Mouse (Mus musculus) adrenal gland, postnatal 14 days (tissue): ENCODE measurements around the gene Cfdp1. TPM values are rescaled to one million over a fixed set of nuclear protein-coding genes. Genes with fewer than 3 reads are reported as not detected.
A peak's percentile ranks its signal among the peaks of the same experiment; 100 is the strongest.

Source experiments
- DNase-seq: peaks from one replicate; pipeline ENCODE4 v3.0.0; 2021; ENCODE audit warnings: mixed read lengths
- total RNA-seq: library from RNA; stranded (reverse); gene quantifications from 2 replicates; pipeline ENCODE4 v1.2.3, GENCODE M21; 2021

Gene Cfdp1
- total RNA-seq, 1 experiment from 2014 or later, result 83.1 TPM

DNA sequence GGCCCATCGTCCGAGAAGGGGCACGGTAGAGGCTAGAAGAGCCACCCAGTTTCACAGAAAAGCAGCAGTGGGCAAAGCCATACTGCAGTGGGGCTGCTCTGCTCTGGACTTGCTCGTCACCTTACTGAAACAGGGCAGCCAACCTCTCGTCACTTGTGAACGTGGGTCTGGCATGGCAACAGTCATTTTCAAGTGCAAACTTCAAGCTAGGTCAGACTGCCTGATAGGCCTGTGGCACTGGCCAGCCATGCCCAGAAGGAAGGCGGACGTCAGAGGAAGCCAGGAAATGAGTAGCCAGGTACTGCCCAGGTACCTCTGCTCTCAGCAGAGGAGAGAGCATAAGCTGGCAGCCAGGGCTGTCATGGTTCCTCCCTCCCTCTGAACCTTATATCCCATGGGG lies 113.1 kb downstream of the Cfdp1 start:
- DNase-seq, result no peak

DNA sequence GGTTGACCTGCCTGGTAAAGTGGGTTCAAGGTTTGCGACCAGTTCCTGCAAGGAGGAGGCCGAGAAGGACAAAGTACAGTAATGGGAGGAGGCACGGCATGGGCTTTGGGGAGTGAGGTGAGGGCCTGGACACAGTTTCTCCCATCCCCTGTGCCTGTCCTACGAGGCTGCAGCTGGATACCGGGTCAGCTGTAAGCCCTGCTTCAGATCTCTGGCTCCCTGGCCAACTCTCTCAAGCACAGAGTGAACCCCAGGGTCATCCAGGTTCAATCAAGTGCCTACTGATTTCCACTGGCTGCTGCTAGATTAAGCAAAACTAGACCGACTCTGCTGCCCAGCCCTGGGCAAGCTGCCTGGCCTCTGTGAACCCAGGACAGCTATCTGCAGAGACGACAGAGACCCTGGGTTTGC lies 113.8 kb downstream of the Cfdp1 start:
- DNase-seq, result no peak

DNA sequence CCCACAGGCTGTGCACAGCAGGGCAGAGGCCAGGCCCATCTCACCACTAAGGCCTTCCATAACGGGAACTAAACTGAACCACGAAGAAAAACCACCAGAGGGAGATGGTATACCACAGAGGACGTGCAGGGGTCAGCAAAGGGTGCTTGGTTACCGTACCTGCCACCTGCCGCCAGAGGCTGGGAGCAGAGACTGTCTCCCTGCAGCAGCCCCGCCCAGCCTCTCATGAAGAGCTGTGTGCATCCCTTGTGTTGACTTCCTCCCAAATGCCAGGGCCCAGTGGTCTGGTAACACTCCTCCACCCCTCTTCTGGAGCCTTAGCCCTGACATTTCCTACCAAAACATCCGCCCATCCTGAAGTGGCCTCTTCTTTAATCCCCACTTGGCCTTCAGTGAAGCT lies 114.5 kb downstream of the Cfdp1 start:
- no peak for DNase-seq

DNA sequence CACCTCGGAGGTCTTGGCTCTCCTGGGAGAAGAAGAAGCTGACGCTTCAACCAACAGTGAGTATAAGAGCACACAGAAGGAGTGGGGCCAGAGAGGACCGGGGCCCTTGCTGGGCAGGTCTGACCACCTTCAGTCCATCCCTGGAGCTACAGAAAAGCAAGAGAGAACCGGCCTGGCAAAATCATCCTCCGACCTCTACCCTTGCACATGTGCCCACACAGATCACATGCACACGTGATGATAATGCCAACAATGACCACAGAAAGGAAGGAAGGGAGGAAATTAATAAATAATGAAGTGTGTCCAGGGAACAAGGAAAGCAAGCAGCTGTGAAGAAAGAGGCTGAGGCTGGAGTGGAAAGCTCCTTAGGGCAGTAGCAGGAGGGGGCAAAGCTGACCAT lies 115.2 kb downstream of the Cfdp1 start:
- no peak for DNase-seq

DNA sequence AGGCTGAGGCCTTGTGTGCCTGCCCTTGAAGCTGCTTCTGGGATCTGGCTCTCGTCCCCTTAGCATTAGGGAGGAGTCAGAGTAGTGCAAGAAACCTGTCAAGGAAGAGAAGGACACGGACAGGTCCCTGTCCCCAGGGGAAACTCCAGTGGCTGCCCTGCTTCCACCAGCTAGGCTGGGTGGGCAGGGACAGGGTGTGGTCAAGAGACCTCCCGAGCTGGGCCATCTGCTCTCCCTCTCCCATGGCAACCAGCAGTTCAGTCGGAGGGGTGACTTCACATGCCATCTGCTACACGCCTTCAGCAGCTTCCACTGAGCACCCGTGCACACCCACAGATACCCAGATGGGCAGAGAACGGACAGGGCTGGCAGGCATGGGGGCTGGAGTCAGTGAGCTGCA lies 117.8 kb downstream of the Cfdp1 start:
- no peak for DNase-seq

DNA sequence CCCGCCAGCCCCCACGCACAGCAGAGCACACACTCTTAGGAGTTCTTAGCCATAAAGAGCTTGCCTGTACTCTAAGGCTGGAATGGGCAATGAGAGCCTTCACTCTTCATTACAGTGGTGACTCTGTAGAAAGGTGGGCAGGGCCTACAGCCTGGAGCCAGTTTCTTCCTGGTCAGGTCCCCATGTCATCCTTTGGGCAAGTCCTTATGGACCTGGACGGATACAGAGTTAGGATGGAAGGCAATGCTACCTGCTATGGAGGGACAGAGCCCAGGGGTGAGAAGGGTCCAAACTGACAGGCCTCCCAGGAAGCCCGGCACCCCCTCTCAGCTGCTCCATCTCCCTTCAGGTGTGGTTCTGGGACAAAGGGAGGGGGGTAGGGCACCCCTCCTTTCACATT lies 118.3 kb downstream of the Cfdp1 start:
- no peak for DNase-seq

DNA sequence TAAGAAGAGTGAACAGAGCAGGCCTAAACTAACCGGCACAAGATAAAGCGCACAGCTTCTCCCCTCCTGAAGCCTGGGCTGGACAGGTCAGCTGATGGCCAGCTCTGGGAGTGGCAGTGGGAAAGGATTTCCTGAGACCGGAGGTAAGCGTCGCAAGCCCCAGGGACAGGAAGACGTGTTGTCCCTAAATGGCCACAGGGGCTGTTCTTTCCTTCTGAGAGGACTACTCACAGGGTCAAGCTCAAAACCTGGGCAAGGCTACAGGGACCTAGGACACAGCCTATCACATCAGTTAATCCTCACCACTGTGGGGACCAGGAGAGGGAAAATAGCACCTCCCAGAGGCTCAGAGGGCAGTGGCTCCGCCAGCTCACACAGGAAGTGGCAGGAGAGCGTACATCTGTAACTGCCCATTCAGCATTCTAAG lies 118.7 kb downstream of the Cfdp1 start:
- peak; percentile 57 for DNase-seq

DNA sequence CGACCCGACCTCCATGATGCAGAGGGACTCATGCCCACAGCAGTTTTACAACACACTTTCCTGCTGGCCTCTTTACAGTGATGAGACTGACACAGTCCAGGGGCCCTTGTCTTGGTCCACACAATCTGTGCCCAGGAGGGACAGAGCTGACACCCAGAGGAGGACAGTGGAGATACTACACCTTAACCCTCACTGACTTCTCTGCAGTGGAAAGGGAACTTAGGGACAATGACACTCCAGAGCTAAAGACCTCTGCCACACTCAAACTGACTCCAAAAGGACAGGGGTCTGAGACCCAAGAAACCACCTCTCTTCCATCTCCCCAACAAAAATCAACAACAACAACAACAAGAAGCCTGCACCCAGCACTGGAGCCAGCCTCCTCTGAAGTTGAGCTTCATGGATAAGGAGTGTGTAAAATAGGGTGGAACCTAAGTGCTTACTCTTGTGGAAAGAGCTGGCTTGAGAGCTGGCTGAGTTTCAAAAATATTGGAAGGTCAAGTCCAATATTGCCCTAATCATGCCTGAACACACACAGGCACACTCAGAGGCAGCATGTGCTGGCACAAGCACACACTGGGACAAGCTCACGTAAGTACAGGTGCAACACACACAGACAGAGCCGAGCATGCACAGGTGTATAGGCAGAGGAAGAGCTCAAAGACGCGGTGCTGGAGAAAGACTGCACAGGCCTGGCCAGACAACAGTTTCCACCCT lies 119.7 kb downstream of the Cfdp1 start:
- peak; percentile 26 for DNase-seq

DNA sequence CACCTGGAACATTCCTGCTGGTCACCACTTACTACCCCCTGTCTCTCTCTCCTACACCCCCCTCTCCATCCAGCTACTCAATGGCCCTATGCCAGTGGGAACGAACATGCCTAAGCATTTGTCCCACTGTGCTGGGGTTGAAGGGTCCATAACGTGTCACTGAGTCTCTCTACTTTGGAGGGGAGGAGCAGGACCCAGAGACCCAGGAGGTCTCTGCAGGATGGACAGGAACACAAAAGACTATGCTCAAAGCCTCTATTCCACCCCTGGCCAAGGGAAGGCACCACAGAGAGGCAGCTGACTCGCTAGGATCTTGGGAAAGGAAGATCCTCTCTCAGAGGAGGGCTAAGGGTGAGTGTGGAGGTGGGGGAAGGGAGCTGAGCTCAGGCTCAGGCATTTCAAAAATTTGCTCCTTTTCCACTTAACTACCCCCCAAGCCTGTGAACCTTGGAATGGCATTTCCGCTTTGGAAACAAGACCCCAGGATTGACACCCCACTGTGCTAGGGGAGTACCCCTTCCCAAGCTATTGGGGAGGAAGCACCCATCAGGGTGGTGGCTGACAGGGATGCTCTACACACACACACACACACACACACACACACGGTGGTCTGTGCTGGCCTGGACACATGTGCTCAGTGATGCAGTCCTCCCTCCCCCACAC lies 120.4 kb downstream of the Cfdp1 start:
- DNase-seq, result peak; percentile 7

DNA sequence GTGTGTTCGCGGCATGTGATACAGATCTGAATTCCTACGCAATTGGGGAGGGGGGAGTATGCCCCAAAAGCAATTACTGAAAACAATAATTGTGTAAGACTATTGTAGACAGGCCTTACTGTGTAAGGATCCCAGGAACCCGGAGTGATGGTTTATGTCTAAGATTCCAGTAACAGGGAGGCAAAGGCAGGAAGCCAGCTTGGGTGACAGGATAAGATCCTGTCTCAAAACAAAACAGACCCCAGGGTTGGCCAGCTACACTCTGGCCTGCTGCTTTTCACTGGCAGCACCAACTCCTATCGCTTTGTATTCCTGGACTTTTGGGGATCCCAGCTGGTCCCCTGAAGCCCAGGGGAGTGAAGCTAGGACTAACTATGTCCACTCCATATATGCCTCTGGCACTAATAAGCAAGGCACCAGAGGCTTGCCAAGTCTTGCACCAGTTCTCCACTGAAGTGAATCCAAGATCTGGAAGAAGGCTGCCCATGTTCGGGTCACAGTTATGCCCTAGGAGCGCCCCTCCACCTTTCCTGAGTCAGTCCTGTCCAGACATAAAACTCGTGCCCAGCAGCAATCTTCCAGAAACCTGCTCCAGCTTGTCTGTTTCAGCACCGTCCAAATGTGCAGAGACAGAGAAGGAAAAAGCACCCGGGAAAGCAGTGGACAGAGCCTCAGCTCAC lies 121.5 kb downstream of the Cfdp1 start:
- peak; percentile 56 for DNase-seq

DNA sequence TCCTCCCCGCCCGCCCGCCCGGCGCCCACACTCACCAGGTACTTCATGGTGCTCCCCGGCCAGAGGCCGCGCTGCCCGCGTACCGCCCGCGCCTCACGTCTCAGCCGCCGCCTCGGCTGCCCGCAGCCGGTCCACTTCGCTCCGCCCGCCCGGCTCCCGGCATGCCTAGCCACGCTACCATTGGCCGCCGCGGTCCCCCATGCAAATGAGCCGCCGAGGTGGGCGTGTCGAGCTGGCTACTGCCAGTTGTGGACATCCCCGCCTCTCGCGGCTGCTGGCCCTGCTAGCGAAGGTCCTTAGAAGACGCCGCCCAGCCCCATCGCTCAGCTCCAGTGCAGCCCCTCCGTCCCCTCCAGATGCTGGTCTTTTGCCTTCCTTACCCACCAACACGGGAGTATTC lies 122.1 kb downstream of the Cfdp1 start:
- peak; percentile 99 for DNase-seq

DNA sequence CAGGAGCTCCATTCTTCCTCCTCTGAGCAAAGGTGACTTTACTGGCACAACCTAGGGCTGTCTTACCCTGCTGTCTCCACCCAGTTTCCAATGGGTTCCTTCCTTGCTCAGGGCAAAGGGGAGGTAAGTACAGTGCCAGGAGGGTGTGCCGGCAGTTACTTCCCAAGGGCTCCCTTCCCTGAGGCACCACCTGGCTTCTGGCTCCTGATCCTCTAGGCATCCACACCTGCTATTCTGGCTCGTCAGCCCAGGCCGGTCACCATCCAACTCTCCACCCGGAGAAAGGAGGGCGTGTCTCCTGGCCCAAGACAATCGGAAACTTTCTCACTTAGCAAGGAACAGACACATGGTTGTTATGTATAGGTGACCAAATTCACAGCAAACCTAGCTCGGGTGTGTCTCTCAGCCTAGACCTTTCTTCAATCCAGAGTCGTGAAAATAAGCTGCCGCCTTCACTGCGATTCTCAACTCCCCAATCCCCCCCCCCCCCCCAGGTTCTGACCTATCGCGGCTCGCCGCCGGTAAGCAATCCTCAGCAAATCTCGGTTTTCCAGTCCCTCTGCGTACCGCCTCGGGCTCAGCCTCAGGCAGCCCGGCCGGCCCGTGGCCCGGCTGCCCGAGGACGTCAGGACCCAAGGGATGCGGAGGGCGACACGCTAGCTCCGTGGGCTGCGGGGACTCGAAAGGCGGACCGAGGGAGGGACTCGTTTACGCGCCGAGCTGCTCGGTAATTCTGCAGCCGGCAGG lies 122.7 kb downstream of the Cfdp1 start:
- DNase-seq, result no peak

DNA sequence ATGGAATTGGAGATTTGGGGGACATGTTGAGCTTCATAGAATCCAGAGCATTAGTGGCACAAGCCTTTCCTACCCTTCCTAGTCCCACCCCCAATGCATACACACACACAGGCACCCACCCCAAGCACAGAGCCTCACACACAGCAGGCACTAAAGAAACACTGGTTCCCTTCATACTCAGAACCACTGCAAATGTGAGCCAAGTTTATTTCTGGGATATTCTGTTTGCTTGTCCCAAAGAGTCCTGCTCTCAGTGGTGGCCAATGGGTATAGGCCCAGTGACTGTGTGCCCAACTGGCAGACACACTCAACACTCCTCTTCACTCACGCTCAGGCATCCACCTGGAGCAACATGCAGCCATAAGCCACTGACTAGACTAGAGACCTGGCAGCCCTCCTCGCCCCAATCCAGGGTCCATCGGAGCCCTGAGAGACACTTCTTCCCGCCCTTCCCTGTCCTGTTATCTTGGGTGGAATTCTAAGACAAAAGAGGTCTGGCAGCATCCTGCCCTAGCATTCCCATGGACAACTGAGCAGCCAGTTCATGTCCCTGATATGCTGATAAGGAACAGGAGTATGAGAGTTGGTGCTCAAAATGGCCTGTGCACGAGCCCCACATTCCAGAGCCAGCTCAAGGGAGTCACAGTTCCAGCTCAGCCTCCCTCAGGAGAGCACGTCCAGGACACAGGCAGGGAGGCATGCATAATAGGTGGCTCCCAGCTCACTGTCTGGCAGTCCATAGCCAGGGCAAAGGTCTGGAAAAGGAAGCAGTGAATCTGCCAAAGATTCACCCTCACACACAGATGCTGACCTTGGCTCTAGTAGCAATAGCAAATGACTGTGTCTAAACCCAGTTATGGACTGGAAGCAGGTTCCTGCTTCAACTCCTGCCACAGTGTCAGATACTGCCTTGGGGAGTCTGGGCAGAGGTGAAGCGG lies 124.6 kb downstream of the Cfdp1 start:
- peak; percentile 79 for DNase-seq

DNA sequence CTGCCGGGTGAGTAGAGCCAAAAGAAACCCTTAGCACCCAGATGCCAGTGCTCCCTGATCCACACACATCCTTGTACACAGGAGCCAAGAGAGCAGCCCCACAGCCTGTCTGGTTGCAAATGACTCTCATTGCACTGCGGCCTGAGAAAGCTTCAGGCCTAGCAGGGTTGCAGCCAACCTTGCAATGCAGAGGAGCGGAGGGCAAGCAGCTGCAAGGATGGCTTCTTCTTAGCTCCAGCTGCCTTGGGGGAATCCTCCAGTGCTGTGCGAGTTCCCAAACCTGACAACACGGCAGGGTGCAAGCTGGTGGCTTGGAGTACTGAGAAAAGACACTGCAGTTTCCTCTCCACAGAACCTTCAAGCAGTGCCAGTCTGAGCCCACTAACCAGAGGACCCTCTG lies 125.6 kb downstream of the Cfdp1 start:
- DNase-seq, result no peak

DNA sequence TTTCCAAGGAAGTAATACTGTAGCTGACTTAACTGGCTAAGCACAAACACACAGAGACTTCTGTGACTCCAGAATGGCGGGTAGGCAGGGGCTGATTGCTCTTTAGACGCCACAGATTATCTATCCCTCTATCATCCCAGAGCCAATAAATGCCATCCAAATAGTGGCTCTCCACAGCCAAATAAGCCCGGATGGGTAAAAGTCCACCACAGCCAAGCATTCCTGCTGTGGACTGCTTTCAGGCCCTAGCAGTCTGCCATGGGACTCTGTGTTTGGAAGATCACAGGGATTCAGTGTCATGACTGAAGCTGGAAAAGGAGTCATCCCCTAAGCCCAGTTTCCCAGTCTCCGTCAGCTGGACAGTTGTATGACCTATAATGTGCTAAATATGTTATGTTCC lies 126.5 kb downstream of the Cfdp1 start:
- DNase-seq, result no peak

DNA sequence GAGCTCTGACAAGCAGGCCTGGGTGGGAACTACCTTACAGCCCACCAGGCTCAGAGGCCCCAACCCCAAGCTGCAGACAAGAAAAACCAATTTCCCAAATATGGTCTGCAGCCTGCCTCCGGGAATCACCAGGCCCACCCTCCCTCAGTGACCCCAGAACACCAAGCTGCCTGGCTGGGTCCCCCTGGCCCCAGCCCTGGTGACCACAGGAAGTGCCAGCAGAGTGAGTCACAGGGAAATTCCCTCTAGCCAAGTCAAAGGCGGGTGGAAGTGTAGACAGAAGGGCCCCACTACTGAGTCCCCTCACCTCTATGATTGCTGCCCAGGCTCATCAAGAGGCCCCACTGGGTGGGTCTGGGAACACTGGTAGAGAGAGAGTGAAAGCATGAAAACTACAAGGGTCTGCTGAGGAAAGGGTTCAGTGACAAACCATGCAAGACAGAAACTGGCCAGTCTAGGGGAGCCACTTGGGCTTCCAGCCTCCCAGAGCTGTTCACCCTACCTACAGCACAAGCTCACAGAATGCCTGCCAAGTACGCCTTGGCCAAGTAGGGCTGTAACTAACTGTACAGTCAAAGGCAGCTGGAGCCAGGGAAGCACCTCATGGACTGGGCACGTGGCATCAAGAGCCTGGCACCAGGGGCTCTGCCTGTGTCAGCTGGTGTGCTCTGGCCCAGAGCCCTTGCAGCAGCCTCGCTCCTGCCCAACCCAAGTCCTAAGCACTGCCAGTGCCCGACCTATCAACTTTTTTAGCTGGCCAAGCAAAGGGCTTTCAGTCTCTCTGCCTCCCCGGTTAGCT lies 127.8 kb downstream of the Cfdp1 start:
- DNase-seq, result peak; percentile 91

DNA sequence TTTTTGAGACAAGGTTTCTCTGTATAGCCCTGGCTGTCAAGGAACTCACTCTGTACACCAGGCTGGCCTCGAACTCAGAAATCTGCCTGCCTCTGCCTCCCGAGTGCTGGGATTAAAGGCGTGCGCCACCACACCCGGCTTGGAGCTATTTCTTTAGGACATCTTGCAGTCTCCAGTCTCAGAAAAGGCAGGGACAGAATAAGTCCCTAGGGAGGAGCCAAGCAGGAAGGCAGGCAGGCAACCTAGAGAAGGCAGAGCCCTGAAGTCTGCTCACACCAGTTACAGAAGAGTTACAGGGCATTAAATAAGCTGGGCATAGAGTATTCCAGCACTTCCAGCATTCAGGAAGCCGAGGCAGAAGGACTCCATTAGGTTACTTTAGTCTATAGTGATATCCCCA lies 128.8 kb downstream of the Cfdp1 start:
- no peak for DNase-seq

DNA sequence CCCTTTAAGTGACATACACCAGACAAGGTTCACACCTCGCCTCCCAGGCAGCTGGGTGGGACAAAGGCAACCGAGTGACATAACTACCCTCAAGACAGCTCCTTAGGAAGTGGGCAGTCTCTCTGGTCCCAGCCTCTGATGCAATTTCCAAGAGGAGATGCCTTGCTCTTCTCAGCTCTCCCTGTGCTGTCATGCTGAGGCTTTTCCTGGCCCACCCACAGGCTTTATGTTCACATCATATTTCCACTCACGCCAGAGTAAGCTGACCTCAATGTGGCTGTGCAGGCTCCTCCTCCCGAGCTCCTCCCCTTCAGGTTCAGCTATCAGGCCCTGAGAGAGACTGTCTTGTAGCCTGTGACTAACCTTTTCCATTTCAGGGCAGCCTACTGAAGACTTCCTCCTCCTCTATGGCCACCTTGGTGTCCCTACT lies 134.0 kb downstream of the Cfdp1 start:
- DNase-seq, result no peak

DNA sequence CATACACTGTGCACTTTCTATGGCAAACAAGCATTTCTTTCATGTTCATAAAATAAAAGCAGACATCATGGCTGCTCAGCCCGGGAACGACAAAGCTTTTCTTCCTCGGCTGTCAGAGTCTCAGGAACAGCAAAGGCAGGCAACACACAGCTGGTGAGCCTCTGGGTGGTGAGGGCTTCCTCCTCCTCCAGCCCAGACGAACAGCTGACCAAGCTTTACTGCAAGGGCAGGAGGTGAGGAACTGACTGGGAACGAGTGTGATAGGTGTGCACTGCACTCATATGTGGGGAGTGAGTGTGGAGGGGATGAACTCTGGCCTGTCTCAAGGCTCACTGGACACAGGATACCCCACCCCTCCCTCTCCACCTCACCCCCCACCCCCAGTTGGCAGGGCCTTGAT lies 135.2 kb downstream of the Cfdp1 start:
- peak; percentile 3 for DNase-seq
